Mouse (Mus musculus) stomach, postnatal 0 days (tissue): ENCODE measurements at regions not wholly inside any gene's neighbourhood (a gene's known extent, or its start where the extent isn't known, plus 50 kb on each side); places are given as distances from the start of the nearest gene placed in this dataset.

Experiments used
- ATAC-seq: fragments of 200-750 bp; cut with Nextera tagmentation; 2 replicates; pipeline ENCODE4 v1.8.0; 2017; ENCODE audit not compliant: low FRiP score, low TSS enrichment
- DNase-seq: peaks from one replicate; pipeline ENCODE4 v3.0.0-alpha.2; 2016; ENCODE audit warnings: low spot score
- H3K27ac ChIP-seq: fragments of 300-500 bp; sonication (generic); replicated peaks from 2 replicates; pipeline ENCODE4 v1.5.1; 2014; ENCODE audit warnings: mild to moderate bottlenecking, control low read depth
- H3K27me3 ChIP-seq: fragments of 300-500 bp; sonication (generic); 2 replicates; pipeline ENCODE4 v1.6.1; 2014; ENCODE audit warnings: low read length; ENCODE audit not compliant: control insufficient read depth, insufficient read depth
- H3K36me3 ChIP-seq: fragments of 300-500 bp; sonication (generic); 2 replicates; pipeline ENCODE4 v1.6.1; 2014; ENCODE audit warnings: low read length, mixed read lengths; ENCODE audit not compliant: control insufficient read depth, insufficient read depth
- H3K4me1 ChIP-seq: fragments of 300-500 bp; sonication (generic); replicated peaks from 2 replicates; pipeline ENCODE4 v1.6.1; 2014; ENCODE audit warnings: antibody characterized with exemption; ENCODE audit not compliant: control insufficient read depth, insufficient read depth
- H3K4me2 ChIP-seq: fragments of 300-500 bp; sonication (generic); replicated peaks from 2 replicates; pipeline ENCODE4 v1.6.1; 2014; ENCODE audit warnings: low read depth, mild to moderate bottlenecking, control low read depth, moderate library complexity
- H3K4me3 ChIP-seq: fragments of 300-500 bp; sonication (generic); 2 replicates; pipeline ENCODE4 v1.5.1; 2014; ENCODE audit warnings: low read depth, low read length, control low read depth
- H3K9ac ChIP-seq: fragments of 300-500 bp; sonication (generic); 2 replicates; pipeline ENCODE4 v1.6.1; 2014; ENCODE audit warnings: mild to moderate bottlenecking, low read length, control low read depth, mixed read lengths
- H3K9me3 ChIP-seq: fragments of 300-500 bp; sonication (generic); 2 replicates; pipeline ENCODE4 v1.6.1; 2016; ENCODE audit warnings: low read length; ENCODE audit not compliant: control insufficient read depth
- CTCF ChIP-seq: IDR thresholded peaks from 2 replicates; pipeline ENCODE4 v1.5.1; 2016; ENCODE audit warnings: antibody characterized with exemption, low read depth, mild to moderate bottlenecking, moderate library complexity
- EP300 ChIP-seq: optimal IDR thresholded peaks from 2 replicates; pipeline ENCODE3; 2016; ENCODE audit warnings: antibody characterized with exemption
- WGBS: fragments of 180-500 bp; shearing (Covaris S2); extraction: QIAGEN DNeasy Blood & Tissue Kit; methylation state at CpG from one replicate; pipeline ENCODE4 v1.1.7; 2014; 5-methylcytosine and 5-hydroxymethylcytosine counted together

DNA sequence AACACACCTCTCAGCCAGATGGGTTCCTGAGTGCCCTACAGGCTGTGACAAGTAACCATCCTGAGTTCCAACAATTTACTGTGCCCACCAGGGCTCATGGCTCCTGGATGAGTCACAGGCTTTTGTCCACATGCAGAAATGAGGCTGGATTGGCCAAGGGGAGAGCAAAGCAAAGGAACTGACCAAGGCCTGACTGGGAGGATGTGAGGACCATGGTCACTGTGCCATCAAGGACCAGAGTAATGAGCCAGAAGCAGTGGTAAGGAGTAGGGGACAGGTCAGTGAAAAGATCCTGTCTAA, 69.8 kb downstream of the Ackr3 start:
- DNase-seq (no peak), ATAC-seq (no peak)
- Histone ChIP-seq H3K4me2 (no peak overlapping the region), H3K27me3 (no peaks in the 10 kb centered on the region), H3K4me3 (no peak overlapping the region), H3K9me3 (no peaks in the 10 kb centered on the region; the same call in 1 of the 2 replicates), H3K36me3 (no peaks in the 10 kb centered on the region), H3K27ac (no peak overlapping the region), H3K9ac (no peak overlapping the region), H3K4me1 (no peaks in the 10 kb centered on the region)
- TF ChIP-seq EP300 (no peak), CTCF (no peak)

DNA sequence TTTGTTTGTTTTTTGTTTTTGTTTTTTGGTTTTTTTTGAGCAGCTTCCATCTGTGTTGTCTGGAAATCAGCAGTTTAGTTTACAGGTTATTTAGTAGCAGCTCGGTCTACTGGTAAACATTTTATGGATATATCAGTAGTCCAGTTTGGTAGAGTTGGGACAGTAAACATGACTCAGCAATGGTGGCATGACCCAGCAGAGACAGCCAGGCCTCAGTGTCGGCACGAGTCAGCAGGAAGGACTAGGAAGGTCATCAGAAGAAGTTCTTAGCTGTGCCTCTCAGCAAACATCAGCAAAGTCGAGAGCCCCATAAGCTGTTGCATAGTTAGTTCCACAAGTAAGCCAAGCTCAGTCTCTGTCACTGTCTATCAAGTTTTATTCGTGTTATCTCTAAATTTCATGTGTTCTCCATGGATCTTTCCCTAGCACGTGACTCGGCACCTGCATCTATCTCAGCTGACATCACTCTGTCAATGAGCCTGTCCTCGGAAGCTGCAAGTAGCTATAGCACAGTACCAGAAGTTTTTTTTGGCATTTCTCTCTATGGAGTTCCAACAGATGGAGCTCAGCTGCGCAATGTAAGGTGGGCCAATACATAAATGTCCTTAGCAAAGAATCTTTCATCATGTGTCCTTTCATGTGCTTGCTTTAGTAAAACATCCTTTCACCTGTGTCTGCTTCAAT, 71.3 kb downstream of the Ackr3 start:
- no peaks in the 10 kb centered on the region; the same call in 1 of the 2 replicates for H3K4me1 ChIP-seq
- H3K27ac ChIP-seq: no peak overlapping the region
- H3K9me3 ChIP-seq: no peaks in the 10 kb centered on the region; the same call in 1 of the 2 replicates
- whole genome bisulfite sequencing: 89% methylated on average over 9 of the region's 9 CpGs
- no peaks in the 10 kb centered on the region for H3K36me3 ChIP-seq
- ATAC-seq (no peak), DNase-seq (no peak)
- no peak overlapping the region for H3K9ac ChIP-seq
- TF ChIP-seq CTCF: no peak
- no peak for TF ChIP-seq EP300
- H3K4me2 ChIP-seq: no peak overlapping the region
- H3K27me3 ChIP-seq: no peaks in the 10 kb centered on the region
- no peak overlapping the region for H3K4me3 ChIP-seq

DNA sequence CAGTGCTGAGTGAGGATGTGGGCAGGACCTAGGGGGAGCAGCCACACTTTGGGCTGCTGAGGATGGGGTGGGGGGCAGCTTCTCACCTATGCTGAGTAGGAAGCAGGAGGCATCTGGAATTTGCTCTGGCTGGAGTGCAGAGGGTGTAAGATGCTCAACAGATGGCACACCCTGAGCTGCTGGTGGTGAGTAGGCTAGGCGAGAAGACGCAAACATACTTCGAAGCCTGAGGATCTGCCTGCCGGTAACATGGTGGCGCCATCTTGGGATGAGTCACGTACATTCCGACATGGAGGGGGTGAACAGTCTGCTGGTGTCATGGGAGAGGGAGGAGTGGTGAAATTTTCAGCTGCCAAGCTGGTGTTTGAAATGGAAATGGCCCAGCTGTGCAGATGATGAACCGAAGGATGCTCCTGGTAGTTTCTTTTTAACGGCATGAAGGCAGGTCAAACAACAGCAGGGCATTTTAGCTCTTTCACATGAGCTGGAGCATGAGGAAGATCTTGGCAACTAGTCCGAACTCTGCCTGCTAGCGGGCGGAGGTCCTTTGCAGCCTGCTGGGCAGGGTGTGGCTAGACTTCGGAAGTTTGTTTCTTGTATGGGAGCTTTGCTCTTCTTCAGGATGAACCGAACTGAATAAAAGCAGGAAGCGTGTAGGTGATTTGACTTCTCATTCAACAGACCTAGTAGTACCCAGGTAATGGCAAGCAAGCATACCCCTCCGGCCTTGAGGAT, 72.2 kb downstream of the Ackr3 start:
- Histone ChIP-seq H3K4me3 (no peak overlapping the region), H3K36me3 (no peaks in the 10 kb centered on the region), H3K27ac (no peak overlapping the region), H3K4me1 (no peaks in the 10 kb centered on the region; the same call in 1 of the 2 replicates), H3K9me3 (no peaks in the 10 kb centered on the region; the same call in 1 of the 2 replicates), H3K27me3 (no peaks in the 10 kb centered on the region), H3K4me2 (no peak overlapping the region), H3K9ac (no peak overlapping the region)
- WGBS: 74% methylated on average over 16 of the region's 16 CpGs
- no peak for TF ChIP-seq CTCF
- no peak for TF ChIP-seq EP300
- no peak for ATAC-seq
- DNase-seq: no peak

DNA sequence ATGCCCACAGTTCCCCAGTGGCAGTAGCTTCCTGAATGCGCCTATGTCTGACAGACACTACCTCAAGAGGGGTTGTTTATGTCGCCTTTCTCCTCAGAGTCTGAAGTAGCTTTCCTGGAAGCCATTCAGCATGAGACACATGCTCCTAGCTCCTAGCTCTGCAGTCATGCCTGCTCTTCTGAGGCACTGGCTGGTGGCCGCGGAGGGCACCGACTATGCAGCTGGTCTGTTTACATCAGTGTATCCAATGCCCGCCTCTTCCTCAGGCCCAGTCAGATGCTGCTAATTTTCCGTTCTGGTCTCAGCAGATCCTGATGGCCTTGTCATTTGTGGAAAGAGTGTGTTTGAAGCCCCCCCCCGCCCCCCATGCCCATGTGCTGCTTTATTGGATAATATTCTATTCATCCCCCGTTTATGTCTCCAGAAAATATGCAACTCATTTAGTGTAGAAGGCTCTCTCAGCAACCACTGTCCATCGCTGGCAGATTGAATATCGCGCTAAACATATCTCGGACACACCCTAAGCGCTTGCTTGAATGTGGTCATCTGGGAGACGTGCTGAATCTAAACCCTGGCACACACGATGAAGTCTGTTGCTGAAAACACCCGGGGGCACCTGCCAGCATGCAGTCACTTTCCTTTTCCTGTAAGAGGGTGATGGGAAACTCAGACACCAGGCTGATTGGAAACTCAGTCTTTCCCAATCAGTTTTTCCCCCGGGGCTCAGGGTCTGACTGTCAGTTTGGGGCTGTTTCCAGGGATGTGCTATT, 73.9 kb downstream of the Ackr3 start:
- no peaks in the 10 kb centered on the region; the same call in 1 of the 2 replicates for H3K4me1 ChIP-seq
- no peak for DNase-seq
- no peaks in the 10 kb centered on the region for H3K36me3 ChIP-seq
- no peak overlapping the region for H3K27ac ChIP-seq
- H3K27me3 ChIP-seq: no peaks in the 10 kb centered on the region
- no peak overlapping the region for H3K9ac ChIP-seq
- no peak for TF ChIP-seq CTCF
- TF ChIP-seq EP300: no peak
- H3K4me3 ChIP-seq: no peak overlapping the region
- ATAC-seq: no peak
- no peak overlapping the region for H3K4me2 ChIP-seq
- no peaks in the 10 kb centered on the region for H3K9me3 ChIP-seq
- 62% methylated on average over 18 of the region's 18 CpGs for WGBS

DNA sequence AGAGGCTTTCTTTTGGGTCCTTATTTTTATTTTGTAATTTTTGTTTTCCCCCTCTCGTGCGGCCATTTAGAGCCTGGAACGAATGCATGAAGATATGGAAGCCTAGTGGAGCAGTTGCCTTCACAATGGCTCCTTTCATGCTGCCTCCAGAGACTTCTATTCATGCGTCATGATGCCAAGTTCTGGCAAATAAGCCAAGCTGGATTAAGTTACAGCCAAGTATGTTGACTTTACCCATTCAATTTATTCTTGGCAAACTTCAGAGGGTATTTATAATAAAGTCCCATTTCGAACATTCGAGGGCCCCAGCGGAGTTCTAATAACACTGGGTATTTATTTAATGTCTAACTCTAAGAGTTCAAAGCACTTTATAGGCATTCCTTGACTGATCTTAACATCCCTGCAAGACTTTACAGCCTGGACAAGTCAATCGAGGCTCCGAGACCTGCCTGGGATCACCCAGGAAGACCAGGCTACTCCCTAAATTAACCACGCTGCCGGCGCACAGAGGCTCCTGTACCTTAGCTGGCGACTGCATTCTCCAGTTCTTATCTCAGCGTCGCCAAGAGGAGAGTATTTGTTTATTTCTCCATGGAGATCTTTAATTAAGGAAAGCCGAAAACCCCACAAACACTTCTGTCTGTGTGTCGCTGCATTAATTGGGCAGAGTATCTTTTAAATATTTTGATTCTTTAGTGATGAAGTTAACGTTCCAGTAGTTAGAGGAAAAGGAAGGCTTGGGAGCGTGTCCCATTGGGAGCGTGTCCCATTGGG, 75.5 kb downstream of the Ackr3 start:
- no peak overlapping the region for H3K9ac ChIP-seq
- no peaks in the 10 kb centered on the region for H3K27me3 ChIP-seq
- no peak overlapping the region for H3K4me2 ChIP-seq
- no peak overlapping the region for H3K27ac ChIP-seq
- no peak for TF ChIP-seq EP300
- TF ChIP-seq CTCF: no peak
- DNase-seq (no peak), ATAC-seq (no peak; the same call in 1 of the 2 replicates)
- H3K36me3 ChIP-seq: no peaks in the 10 kb centered on the region
- no peaks in the 10 kb centered on the region for H3K9me3 ChIP-seq
- 32% methylated on average over 20 of the region's 20 CpGs for WGBS
- no peak overlapping the region for H3K4me3 ChIP-seq
- H3K4me1 ChIP-seq: no peaks in the 10 kb centered on the region; the same call in 1 of the 2 replicates
